Mouse (Mus musculus) myocyte (in vitro differentiated cells): Measurements from ENCODE around the gene Mdm2.

Experiments used
- MAX ChIP-seq: IDR thresholded peaks from one replicate; pipeline ENCODE4 v1.6.1; 2011; ENCODE audit warnings: low read depth, mild to moderate bottlenecking, control low read depth
- POLR2A ChIP-seq: IDR thresholded peaks from one replicate; pipeline ENCODE4 v1.6.1; 2011; ENCODE audit warnings: low read depth, mild to moderate bottlenecking, control low read depth, moderate library complexity; ENCODE audit not compliant: insufficient read length
- TCF12 ChIP-seq: IDR thresholded peaks from one replicate; pipeline ENCODE4 v1.6.1; 2011; ENCODE audit warnings: mild to moderate bottlenecking, control low read depth; ENCODE audit not compliant: poor library complexity, insufficient read depth, severe bottlenecking

GRCm38 (mm10) chr10:117676644-117677313, 33.8 kb downstream of the Mdm2 start:
- no peak for TF ChIP-seq MAX
- no peak for TF ChIP-seq POLR2A
- no peak for TF ChIP-seq TCF12
